ENCODE assay signal across 18 mouse cellular contexts in genomic region chr3:152866035-152866965, GRCm38 (mm10).
DNase-seq lines count a peak whose midpoint lies in the region; ATAC-seq and TF ChIP-seq lines count a peak whose summit lies in the region.
"Had no signal": no experiment of that assay in that cellular context is flagged by ENCODE, and none has a peak within 500 bp of the region (broad histone marks: within the 10 kb centered on the region; RNA-seq: fewer than 3 reads in every experiment).

No protein-coding gene starts in this region.

- no peak overlapping the region for H3K9ac ChIP-seq in forebrain, embryonic 13.5 days
- no peak overlapping the region for H3K9ac ChIP-seq in forebrain, embryonic 15.5 days (replicated peaks)
- no peak overlapping the region for H3K9ac ChIP-seq in neural tube, embryonic 11.5 days (ENCODE audit: low read length)
- H3K9ac ChIP-seq in hindbrain, embryonic 15.5 days = no peak overlapping the region
- H3K9ac ChIP-seq: limb, embryonic 12.5 days; liver, embryonic 14.5 days had no signal

- H3K36me3 ChIP-seq in forebrain, embryonic 13.5 days (ENCODE audit: poor library complexity, severe bottlenecking) = no peaks in the 10 kb centered on the region
- H3K36me3 ChIP-seq in forebrain, embryonic 15.5 days = no peaks in the 10 kb centered on the region
- H3K36me3 ChIP-seq in neural tube, embryonic 11.5 days (ENCODE audit: control insufficient read depth, insufficient read depth, low read length) = no peaks in the 10 kb centered on the region
- no peaks in the 10 kb centered on the region for H3K36me3 ChIP-seq in hindbrain, embryonic 15.5 days
- H3K36me3 ChIP-seq: limb, embryonic 12.5 days had no signal

- DNase-seq in neural tube, embryonic 11.5 days (ENCODE audit: low spot score) = peak; percentile 37
- no peak for DNase-seq in neural tube, embryonic 10.5 days (ENCODE audit: extremely low spot score, low spot score)
- DNase-seq in adrenal gland, postnatal 4 days (ENCODE audit: low spot score in 2 of 2) = no peak
- no peak for DNase-seq in kidney, postnatal 10 days
- DNase-seq: adrenal gland, adult 2 months; cerebellum, adult 11-12 months; cerebellum, postnatal 36 days; heart, postnatal 14 days; thymus, postnatal 25 days had no signal

- H3K9me3 ChIP-seq in forebrain, embryonic 13.5 days (replicated peaks) = 0 out of 2 replicates have a peak, but pooled peaks cover 6% of the 10 kb centered on the region
- H3K9me3 ChIP-seq in forebrain, embryonic 15.5 days = no peaks in the 10 kb centered on the region
- H3K9me3 ChIP-seq in neural tube, embryonic 11.5 days (ENCODE audit: control insufficient read depth, low read length) = no peaks in the 10 kb centered on the region
- H3K9me3 ChIP-seq in hindbrain, embryonic 15.5 days = no peaks in the 10 kb centered on the region
- H3K9me3 ChIP-seq: limb, embryonic 12.5 days had no signal

- no peak for TF ChIP-seq CTCF in olfactory bulb, adult 2 months (IDR thresholded peaks at IDR 0.05; ENCODE audit: insufficient read depth, low read depth, low read length)

- WGBS in forebrain, embryonic 13.5 days = 81% methylated on average over 22 of the region's 22 CpGs
- 79% methylated on average over 22 of the region's 22 CpGs for WGBS in forebrain, embryonic 15.5 days
- 76% methylated on average over 22 of the region's 22 CpGs for WGBS in neural tube, embryonic 11.5 days
- 59% methylated on average over 22 of the region's 22 CpGs for WGBS in hindbrain, embryonic 15.5 days
- 57% methylated on average over 22 of the region's 22 CpGs for WGBS in olfactory bulb, adult 2 months

- no peak overlapping the region for H3K4me3 ChIP-seq in forebrain, embryonic 13.5 days
- H3K4me3 ChIP-seq in forebrain, embryonic 15.5 days = no peak overlapping the region
- H3K4me3 ChIP-seq in neural tube, embryonic 11.5 days (ENCODE audit: low read depth, low read length) = no peak overlapping the region
- no peak overlapping the region for H3K4me3 ChIP-seq in hindbrain, embryonic 15.5 days
- peak overlapping the region; percentile 17; the same call in 1 of the 2 replicates for H3K4me3 ChIP-seq in olfactory bulb, adult 2 months (ENCODE audit: insufficient read depth, low read depth, low read length)
- H3K4me3 ChIP-seq: limb, embryonic 12.5 days had no signal

- H3K4me1 ChIP-seq in forebrain, embryonic 13.5 days = peaks cover 6% of the 10 kb centered on the region; the same call in 1 of the 2 replicates
- no peaks in the 10 kb centered on the region for H3K4me1 ChIP-seq in forebrain, embryonic 15.5 days
- H3K4me1 ChIP-seq in neural tube, embryonic 11.5 days (ENCODE audit: control insufficient read depth, insufficient read depth, low read length) = peaks cover 9% of the 10 kb centered on the region; the same call in 1 of the 2 replicates
- peaks cover 5% of the 10 kb centered on the region; the same call in 1 of the 2 replicates for H3K4me1 ChIP-seq in hindbrain, embryonic 15.5 days (replicated peaks)
- H3K4me1 ChIP-seq in olfactory bulb, adult 2 months (ENCODE audit: control insufficient read depth, insufficient read depth, low read length) = peaks cover 11% of the 10 kb centered on the region
- H3K4me1 ChIP-seq: limb, embryonic 12.5 days had no signal

- no peak overlapping the region for H3K4me2 ChIP-seq in forebrain, embryonic 13.5 days
- no peak overlapping the region for H3K4me2 ChIP-seq in forebrain, embryonic 15.5 days (replicated peaks)
- H3K4me2 ChIP-seq in neural tube, embryonic 11.5 days (ENCODE audit: low read depth) = no peak overlapping the region
- peak overlapping the region; percentile 38 for H3K4me2 ChIP-seq in hindbrain, embryonic 15.5 days
- H3K4me2 ChIP-seq: heart, embryonic 11.5 days; limb, embryonic 12.5 days had no signal

- ATAC-seq in forebrain, embryonic 13.5 days = peak; percentile 34; the same call in 1 of the 2 replicates
- no peak for ATAC-seq in forebrain, embryonic 15.5 days (replicated peaks)
- peak; percentile 43; the same call in 1 of the 2 replicates for ATAC-seq in neural tube, embryonic 11.5 days (ENCODE audit: insufficient read depth, low FRiP score, low TSS enrichment)
- ATAC-seq in hindbrain, embryonic 15.5 days (ENCODE audit: low FRiP score, low read depth) = peak; percentile 65; the same call in 1 of the 2 replicates
- ATAC-seq: intestine, embryonic 16.5 days had no signal

- no peak overlapping the region for H3K27ac ChIP-seq in forebrain, embryonic 13.5 days
- no peak overlapping the region for H3K27ac ChIP-seq in forebrain, embryonic 15.5 days (replicated peaks)
- peak overlapping the region; percentile 44; the same call in 1 of the 2 replicates for H3K27ac ChIP-seq in neural tube, embryonic 11.5 days (ENCODE audit: low read depth, low read length)
- H3K27ac ChIP-seq in hindbrain, embryonic 15.5 days (replicated peaks) = peak overlapping the region; percentile 40
- H3K27ac ChIP-seq in olfactory bulb, adult 2 months (ENCODE audit: insufficient read depth, low read depth, low read length) = no peak overlapping the region; the same call in 1 of the 2 replicates
- H3K27ac ChIP-seq: limb, embryonic 12.5 days; liver, embryonic 14.5 days had no signal

- TF ChIP-seq POLR2A in olfactory bulb, adult 2 months (IDR thresholded peaks at IDR 0.05; ENCODE audit: insufficient read depth, low read depth, low read length) = no peak

- no peaks in the 10 kb centered on the region for H3K27me3 ChIP-seq in forebrain, embryonic 13.5 days
- no peaks in the 10 kb centered on the region for H3K27me3 ChIP-seq in forebrain, embryonic 15.5 days
- H3K27me3 ChIP-seq in neural tube, embryonic 11.5 days (ENCODE audit: control insufficient read depth, insufficient read depth, low read length) = no peaks in the 10 kb centered on the region
- no peaks in the 10 kb centered on the region for H3K27me3 ChIP-seq in hindbrain, embryonic 15.5 days
- H3K27me3 ChIP-seq: CH12.LX; limb, embryonic 12.5 days had no signal

Comparison
In these comparisons a context has a peak if more than half of its experiments do, and no peak if none do; other contexts are left out.
1. H3K27ac ChIP-seq: peak in neural tube, embryonic 11.5 days (single experiment) and hindbrain, embryonic 15.5 days (single experiment); none in forebrain, embryonic 13.5 days (single experiment), forebrain, embryonic 15.5 days (single experiment) and olfactory bulb, adult 2 months (single experiment).